Mouse (Mus musculus) brain, embryonic 14.5 days (tissue): ENCODE measurements around the gene Exog.

Source experiments
- CTCF ChIP-seq: fragments of 200-500 bp; IDR thresholded peaks from 2 replicates; pipeline ENCODE4 v1.5.1; 2012; ENCODE audit warnings: inconsistent platforms, mild to moderate bottlenecking, moderate library complexity, borderline replicate concordance; ENCODE audit not compliant: insufficient read depth, insufficient read length; ENCODE audit errors: extremely low read depth
- POLR2A ChIP-seq: fragments of 200-500 bp; IDR thresholded peaks from 2 replicates; pipeline ENCODE4 v1.6.1; 2012; ENCODE audit warnings: mild to moderate bottlenecking, inconsistent platforms, borderline replicate concordance; ENCODE audit not compliant: poor library complexity, insufficient read depth, insufficient read length, severe bottlenecking; ENCODE audit errors: extremely low read depth

- TF ChIP-seq POLR2A (no peak), CTCF (no peak)
These were observed 20.3 kb downstream of the Exog start for GRCm38 (mm10) chr9:119465056-119465455.
